Mouse (Mus musculus) hindbrain, embryonic 15.5 days (tissue): ENCODE results near the gene Hnf4a. TPM values are rescaled to one million over a fixed set of nuclear protein-coding genes. Genes with fewer than 3 reads are reported as not detected.

Experiments
- ATAC-seq: fragments of 200-750 bp; cut with Nextera tagmentation; 2 replicates; pipeline ENCODE4 v1.8.0; 2017; ENCODE audit warnings: low read depth, moderate number of reproducible peaks, moderate TSS enrichment; ENCODE audit not compliant: low FRiP score
- H3K27ac ChIP-seq: fragments of 300-500 bp; sonication (generic); replicated peaks from 2 replicates; pipeline ENCODE4 v1.5.1; 2015; ENCODE audit warnings: mild to moderate bottlenecking, inconsistent platforms
- H3K27me3 ChIP-seq: fragments of 300-500 bp; sonication (generic); 2 replicates; pipeline ENCODE4 v1.6.1; 2015; ENCODE audit warnings: control low read depth, inconsistent platforms
- H3K36me3 ChIP-seq: fragments of 300-500 bp; sonication (generic); 2 replicates; pipeline ENCODE4 v1.6.1; 2015; ENCODE audit warnings: control low read depth, inconsistent platforms
- H3K4me1 ChIP-seq: fragments of 300-500 bp; sonication (generic); replicated peaks from 2 replicates; pipeline ENCODE4 v1.6.1; 2015; ENCODE audit warnings: control low read depth, inconsistent platforms
- H3K4me2 ChIP-seq: fragments of 300-500 bp; sonication (generic); 2 replicates; pipeline ENCODE4 v1.6.1; 2015; ENCODE audit warnings: moderate library complexity, mild to moderate bottlenecking, inconsistent platforms
- H3K4me3 ChIP-seq: fragments of 300-500 bp; sonication (generic); 2 replicates; pipeline ENCODE4 v1.5.1; 2015; ENCODE audit warnings: mild to moderate bottlenecking, inconsistent platforms
- H3K9ac ChIP-seq: fragments of 300-500 bp; sonication (generic); 2 replicates; pipeline ENCODE4 v1.6.1; 2015; ENCODE audit warnings: inconsistent platforms
- H3K9me3 ChIP-seq: fragments of 300-500 bp; sonication (generic); 2 replicates; pipeline ENCODE4 v1.6.1; 2016; ENCODE audit warnings: control low read depth, inconsistent platforms
- WGBS: fragments of 180-500 bp; shearing (Covaris S2); methylation state at CpG from one replicate; pipeline ENCODE4 v1.1.7; 2015; 5-methylcytosine and 5-hydroxymethylcytosine counted together
- polyA plus RNA-seq: library from polyadenylated mRNA; unstranded; fragments of >200 nt; fragmentation: Nextera tagmentation; extraction: Ambion mirVana; gene quantifications from 2 replicates; pipeline ENCODE4 v1.2.1, GENCODE M21; 2015

Hnf4a gene
- polyA plus RNA-seq, 1 experiment from 2014 or later, result 0.17 TPM

DNA sequence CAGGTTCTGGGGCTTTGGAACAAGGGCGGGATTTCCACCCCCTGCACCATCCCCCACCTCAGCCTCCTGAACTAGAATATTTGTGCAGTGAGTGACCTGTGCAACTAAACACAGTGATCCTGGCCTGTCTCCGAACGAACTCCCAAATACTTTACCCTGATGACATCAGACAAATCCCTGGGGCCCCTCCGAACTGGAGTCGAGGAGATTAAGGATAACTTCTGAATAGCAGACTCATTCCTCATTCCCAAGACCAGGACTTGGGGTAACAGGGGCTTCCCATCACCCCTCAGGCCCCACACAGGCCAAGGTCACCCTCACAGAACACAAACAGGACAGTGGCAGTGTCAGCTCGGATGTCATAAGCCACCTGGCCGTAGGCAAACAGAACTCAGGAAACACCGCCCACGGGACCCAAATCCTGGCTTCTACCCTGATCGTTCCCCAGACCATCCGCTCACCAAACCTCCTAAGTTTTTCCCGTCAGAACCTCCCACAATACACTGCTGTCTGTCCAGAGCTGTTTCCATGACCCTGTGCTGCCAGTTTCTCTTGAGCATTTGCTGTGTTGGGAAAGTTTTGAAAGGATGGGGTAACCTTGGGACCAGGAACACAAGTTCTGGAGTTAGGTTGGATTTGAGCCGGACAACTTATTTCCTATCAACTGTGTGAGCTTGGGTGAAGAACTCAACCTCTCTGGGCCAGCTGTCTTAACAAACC, 32.9 kb downstream of the Hnf4a start:
- 89% methylated on average over 13 of the region's 13 CpGs for WGBS
- Histone ChIP-seq H3K27ac (no peak overlapping the region), H3K4me1 (peaks cover 4% of the 10 kb centered on the region), H3K4me3 (no peak overlapping the region), H3K36me3 (no peaks in the 10 kb centered on the region), H3K9me3 (no peaks in the 10 kb centered on the region), H3K9ac (no peak overlapping the region), H3K27me3 (no peaks in the 10 kb centered on the region), H3K4me2 (no peak overlapping the region)
- no peak for ATAC-seq

DNA sequence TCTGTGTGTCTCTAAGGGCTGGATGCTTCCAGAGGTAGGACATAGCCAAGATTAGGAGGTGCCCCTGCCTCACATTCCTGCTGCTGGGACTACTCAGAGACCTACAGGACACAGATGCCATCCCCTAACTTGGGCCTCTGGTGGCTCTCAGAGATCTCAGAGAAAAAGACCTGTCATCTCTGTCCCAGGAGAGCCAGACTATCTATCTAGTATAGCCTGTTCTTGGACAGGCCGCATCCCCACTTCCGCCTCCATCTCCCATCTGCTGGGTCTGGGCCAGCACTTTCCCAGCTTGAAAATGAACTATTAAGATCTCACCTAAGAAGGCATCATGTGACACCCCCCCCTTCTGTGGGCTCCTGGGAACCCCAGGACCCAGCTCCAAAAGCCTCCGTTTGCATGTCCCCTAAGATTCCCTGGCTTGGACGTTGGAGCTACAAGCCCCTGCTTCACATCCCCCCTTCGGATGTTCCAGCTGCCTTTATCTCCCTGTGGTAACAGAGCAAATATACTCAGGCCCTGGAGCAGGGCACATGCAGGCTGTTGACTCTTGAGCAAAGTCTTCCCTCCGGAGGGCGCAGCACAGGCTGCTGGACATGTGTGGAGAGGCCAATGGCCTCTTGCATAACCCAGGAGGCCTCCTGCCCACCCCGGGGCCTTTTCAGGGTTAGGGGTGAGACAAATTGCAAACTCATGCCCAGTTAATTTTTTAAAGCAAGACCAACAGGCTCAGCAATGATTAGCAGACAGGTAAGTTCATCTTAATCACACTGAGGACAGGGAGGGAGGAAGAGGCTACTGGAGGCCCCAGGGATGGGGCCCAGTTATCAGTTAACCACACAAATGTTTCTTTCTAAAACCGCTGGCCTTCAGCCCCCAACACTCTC, 33.9 kb downstream of the Hnf4a start:
- Histone ChIP-seq H3K36me3 (no peaks in the 10 kb centered on the region), H3K4me2 (no peak overlapping the region), H3K9me3 (no peaks in the 10 kb centered on the region), H3K9ac (no peak overlapping the region), H3K27me3 (no peaks in the 10 kb centered on the region), H3K4me1 (no peaks in the 10 kb centered on the region), H3K27ac (no peak overlapping the region), H3K4me3 (no peak overlapping the region)
- WGBS, result 84% methylated on average over 9 of the region's 9 CpGs
- ATAC-seq, result no peak

DNA sequence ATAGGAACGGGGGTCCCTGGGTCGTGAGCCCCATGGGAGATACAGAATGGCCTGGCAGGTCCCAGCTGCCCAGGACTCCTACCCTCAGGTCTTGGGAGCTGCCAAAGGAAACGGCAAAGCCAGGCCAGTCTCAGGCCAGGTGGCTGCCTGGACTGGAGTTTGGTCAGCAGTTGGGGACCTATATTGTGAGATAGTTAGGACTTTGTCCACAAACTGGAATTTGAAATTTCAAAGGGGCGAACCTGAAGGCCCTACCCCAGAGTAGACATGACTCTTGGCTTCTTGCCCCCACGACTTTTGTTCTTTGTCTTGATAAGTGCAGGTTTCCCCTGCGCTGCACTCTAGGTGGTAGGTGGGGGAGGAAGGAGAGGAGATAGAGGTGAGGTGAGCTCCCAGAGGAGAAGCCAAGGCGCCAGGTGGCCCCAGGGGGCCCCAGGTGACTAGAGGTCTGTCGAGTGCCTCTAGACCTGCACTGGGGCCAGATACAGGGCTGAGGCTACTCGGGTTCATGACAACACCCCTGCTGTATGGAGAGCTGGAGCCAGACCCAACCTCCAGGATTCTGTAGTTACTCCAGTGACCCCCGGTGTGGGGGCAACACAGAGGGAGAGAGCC, 35.1 kb downstream of the Hnf4a start:
- Histone ChIP-seq H3K36me3 (no peaks in the 10 kb centered on the region), H3K27ac (no peak overlapping the region), H3K9ac (no peak overlapping the region), H3K4me1 (no peaks in the 10 kb centered on the region), H3K4me3 (no peak overlapping the region), H3K4me2 (no peak overlapping the region), H3K27me3 (no peaks in the 10 kb centered on the region), H3K9me3 (no peaks in the 10 kb centered on the region)
- 83% methylated on average over 10 of the region's 10 CpGs for WGBS
- no peak for ATAC-seq

DNA sequence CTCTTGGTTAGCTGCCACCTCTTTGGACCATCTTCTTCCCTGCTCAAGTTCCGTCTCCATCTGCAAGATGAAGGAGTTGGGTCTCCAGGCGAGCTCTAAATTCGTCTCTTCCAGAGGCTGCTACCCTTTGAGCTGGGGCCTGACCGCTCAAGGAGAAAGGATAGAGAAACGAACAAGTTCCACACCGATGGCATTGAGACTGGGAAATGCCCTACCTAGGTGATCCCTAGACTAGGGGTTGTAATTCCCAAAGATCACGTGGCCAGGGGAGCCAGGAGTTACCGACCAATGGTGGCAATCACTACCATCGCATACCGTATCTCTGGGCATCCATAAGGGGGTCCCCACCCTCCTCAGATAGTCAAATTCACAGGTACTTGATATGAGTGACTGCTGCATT, 36.1 kb downstream of the Hnf4a start:
- no peaks in the 10 kb centered on the region for H3K27me3 ChIP-seq
- H3K9ac ChIP-seq, result no peak overlapping the region
- no peak overlapping the region for H3K4me2 ChIP-seq
- no peaks in the 10 kb centered on the region for H3K4me1 ChIP-seq
- no peaks in the 10 kb centered on the region for H3K36me3 ChIP-seq
- H3K27ac ChIP-seq, result no peak overlapping the region
- WGBS, result 92% methylated on average over 10 of the region's 10 CpGs
- ATAC-seq, result no peak
- H3K4me3 ChIP-seq, result no peak overlapping the region
- H3K9me3 ChIP-seq, result no peaks in the 10 kb centered on the region

DNA sequence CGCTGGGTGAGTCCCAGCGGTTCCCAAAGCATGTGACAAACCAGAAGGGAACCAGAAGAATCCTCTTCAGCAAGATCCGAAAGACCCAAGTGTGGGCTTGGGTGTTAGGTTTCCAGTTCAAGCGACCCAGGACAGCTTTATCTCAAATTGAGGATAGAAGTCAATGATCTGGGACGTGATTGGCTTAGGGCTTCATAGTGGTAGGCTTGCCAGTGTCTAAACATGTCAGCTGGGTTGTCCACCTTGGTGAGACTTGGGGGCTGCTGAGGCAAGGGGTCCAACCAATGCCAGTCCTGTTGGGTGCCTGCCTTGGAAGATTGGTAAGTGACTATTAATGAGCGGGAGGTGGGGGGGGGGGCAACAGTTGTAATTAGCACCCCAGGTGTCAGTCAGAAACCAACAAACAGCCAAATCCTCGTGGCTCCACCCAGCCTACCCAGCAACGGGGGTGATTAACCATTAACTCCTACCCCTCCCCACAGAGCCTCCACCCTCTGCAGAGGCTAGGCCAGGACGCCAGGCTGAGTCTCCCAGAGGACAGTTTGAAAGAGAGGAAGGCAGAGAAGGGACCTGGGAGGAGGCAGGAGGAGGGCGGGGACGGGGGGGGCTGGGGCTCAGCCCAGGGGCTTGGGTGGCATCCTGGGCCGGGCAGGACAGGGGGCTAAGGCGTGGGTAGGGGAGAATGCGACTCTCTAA, 40.2 kb downstream of the Hnf4a start:
- H3K4me1 ChIP-seq, result 0 out of 2 replicates have a peak, but pooled peaks cover 5% of the 10 kb centered on the region
- no peak for ATAC-seq
- H3K27me3 ChIP-seq, result no peaks in the 10 kb centered on the region
- WGBS, result 78% methylated on average over 14 of the region's 14 CpGs
- H3K4me2 ChIP-seq, result no peak overlapping the region
- H3K4me3 ChIP-seq, result no peak overlapping the region
- H3K27ac ChIP-seq, result no peak overlapping the region
- no peaks in the 10 kb centered on the region for H3K36me3 ChIP-seq
- H3K9ac ChIP-seq, result no peak overlapping the region
- no peaks in the 10 kb centered on the region for H3K9me3 ChIP-seq

DNA sequence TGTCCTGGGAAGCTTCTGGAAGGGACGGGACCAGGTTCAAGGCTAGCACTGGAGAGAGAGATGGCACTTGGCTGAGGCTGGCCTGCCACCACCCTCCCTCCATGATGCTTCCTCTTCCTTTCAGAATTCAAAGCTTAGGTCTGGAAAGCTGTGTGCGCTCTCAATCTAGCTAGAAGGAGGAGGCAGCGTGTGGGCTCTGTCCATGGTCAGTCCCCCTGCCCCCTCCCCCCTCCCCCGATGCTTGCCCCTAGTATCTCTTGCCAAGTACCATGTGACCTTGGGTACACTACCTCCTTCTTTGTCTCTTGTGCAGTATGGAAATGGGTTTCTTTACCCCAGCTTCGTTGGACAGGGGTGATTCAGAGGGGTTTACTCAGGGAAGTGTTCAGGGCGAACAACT, 42.2 kb downstream of the Hnf4a start:
- Histone ChIP-seq H3K4me2 (no peak overlapping the region), H3K9me3 (no peaks in the 10 kb centered on the region), H3K27ac (no peak overlapping the region), H3K9ac (no peak overlapping the region), H3K27me3 (no peaks in the 10 kb centered on the region), H3K4me1 (0 out of 2 replicates have a peak, but pooled peaks cover 5% of the 10 kb centered on the region), H3K36me3 (no peaks in the 10 kb centered on the region), H3K4me3 (no peak overlapping the region)
- 66% methylated on average over 6 of the region's 6 CpGs for WGBS
- no peak for ATAC-seq

DNA sequence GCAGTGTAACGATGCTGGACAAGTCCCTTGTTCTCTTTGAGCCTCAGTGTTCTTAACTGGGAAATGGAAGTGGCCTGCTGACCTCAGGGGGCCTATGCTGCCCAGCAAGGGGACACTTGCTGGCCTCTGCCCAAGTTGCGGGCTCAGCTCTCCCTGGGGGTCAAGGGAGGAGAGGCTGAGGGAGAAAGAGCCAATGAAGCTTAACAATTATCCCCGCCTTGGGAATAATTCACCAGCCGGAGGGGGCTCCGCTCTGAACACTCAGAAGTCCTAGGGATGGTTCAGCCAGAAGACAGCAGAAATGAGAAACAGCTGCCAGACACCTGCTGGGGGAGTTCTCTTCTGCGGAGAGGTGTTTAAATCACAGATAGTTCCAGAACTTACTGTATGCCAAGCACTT, 43.2 kb downstream of the Hnf4a start:
- H3K36me3 ChIP-seq, result no peaks in the 10 kb centered on the region
- no peaks in the 10 kb centered on the region for H3K27me3 ChIP-seq
- 0 out of 2 replicates have a peak, but pooled peaks cover 5% of the 10 kb centered on the region for H3K4me1 ChIP-seq
- H3K9me3 ChIP-seq, result no peaks in the 10 kb centered on the region
- WGBS, result 34% methylated on average over 6 of the region's 6 CpGs
- H3K9ac ChIP-seq, result no peak overlapping the region
- H3K4me3 ChIP-seq, result no peak overlapping the region
- no peak for ATAC-seq
- H3K4me2 ChIP-seq, result no peak overlapping the region
- H3K27ac ChIP-seq, result no peak overlapping the region

DNA sequence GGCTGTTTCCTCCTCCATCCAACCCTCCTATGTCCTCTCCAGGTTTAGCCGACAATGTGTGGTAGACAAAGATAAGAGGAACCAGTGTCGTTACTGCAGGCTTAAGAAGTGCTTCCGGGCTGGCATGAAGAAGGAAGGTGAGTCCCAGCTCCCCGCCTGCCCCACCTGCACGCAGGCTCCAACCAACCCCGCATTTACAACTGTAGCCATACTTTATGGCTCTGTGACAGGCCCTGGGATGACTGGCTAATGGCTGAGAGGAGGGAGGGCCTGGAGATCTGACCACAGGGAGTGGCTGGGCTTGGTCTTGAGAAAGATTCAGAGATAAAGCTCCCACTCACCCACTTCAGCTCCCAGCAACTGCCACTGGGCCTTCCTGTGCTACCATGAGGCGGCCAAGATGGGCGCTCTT, 45.9 kb downstream of the Hnf4a start:
- 0 out of 2 replicates have a peak, but pooled peaks cover 5% of the 10 kb centered on the region for H3K4me1 ChIP-seq
- no peak for ATAC-seq
- 81% methylated on average over 8 of the region's 8 CpGs for WGBS

DNA sequence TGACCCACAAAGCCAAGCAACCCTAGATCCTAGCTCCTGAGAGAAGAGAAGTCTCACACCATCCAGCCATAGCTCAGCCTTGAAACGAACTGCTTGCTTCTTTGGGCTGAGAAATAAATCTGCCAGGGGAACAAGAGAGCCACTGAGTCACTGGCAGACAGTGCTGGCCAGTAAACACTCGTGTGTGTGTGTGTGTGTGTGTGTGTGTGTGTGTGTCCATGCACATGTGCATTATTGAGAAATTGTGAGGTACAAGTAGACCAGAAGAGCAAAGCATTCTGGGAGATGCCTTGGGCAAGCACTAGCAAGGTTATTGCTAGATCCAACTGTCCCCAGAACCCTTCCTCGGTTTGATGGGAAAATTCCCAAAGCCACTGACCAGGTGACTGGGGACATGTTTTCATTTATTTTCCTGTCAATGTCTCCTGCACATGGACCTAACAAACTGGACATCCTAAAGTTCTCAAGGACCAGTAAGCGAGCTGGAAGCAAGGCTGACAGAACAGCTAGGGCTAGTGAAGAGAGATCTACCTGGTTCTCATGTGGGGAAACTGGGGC, 47.9 kb downstream of the Hnf4a start:
- Histone ChIP-seq H3K4me3 (no peak overlapping the region), H3K27ac (no peak overlapping the region), H3K9ac (no peak overlapping the region), H3K9me3 (no peaks in the 10 kb centered on the region), H3K27me3 (no peaks in the 10 kb centered on the region), H3K4me2 (no peak overlapping the region), H3K36me3 (no peaks in the 10 kb centered on the region), H3K4me1 (0 out of 2 replicates have a peak, but pooled peaks cover 5% of the 10 kb centered on the region)
- 83% methylated on average over 4 of the region's 4 CpGs for WGBS
- no peak for ATAC-seq

More for the DNA sequence above, 45.9 kb downstream of the Hnf4a start:
- Histone ChIP-seq H3K4me2 (no peak overlapping the region), H3K27me3 (no peaks in the 10 kb centered on the region), H3K36me3 (no peaks in the 10 kb centered on the region), H3K27ac (no peak overlapping the region), H3K4me3 (no peak overlapping the region), H3K9ac (no peak overlapping the region), H3K9me3 (no peaks in the 10 kb centered on the region)

DNA sequence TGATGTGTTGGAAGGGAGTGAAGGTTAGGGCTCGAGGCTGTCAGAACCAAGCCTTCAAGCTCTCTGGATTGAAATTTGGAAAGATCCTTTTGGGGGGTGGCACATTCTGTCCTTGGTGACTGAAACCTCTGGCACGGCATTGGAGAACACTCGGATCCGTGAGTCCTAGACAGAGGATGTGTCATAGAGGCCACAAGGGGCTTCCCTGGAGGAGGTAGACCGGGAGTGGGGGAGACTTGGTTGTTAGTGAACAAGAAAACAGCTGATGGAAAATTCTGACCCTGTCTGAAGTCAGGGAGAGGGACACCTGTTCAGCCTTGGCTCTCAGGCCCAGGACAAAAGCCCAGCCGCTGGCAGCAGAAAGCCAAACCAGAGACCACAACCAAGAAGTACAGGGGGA, 48.4 kb downstream of the Hnf4a start:
- no peak for ATAC-seq
- H3K4me3 ChIP-seq, result no peak overlapping the region
- 81% methylated on average over 6 of the region's 6 CpGs for WGBS
- 0 out of 2 replicates have a peak, but pooled peaks cover under 1% of the 10 kb centered on the region for H3K4me1 ChIP-seq
- H3K36me3 ChIP-seq, result no peaks in the 10 kb centered on the region
- H3K9me3 ChIP-seq, result no peaks in the 10 kb centered on the region
- no peak overlapping the region for H3K9ac ChIP-seq
- no peak overlapping the region for H3K27ac ChIP-seq
- no peaks in the 10 kb centered on the region for H3K27me3 ChIP-seq
- no peak overlapping the region for H3K4me2 ChIP-seq

DNA sequence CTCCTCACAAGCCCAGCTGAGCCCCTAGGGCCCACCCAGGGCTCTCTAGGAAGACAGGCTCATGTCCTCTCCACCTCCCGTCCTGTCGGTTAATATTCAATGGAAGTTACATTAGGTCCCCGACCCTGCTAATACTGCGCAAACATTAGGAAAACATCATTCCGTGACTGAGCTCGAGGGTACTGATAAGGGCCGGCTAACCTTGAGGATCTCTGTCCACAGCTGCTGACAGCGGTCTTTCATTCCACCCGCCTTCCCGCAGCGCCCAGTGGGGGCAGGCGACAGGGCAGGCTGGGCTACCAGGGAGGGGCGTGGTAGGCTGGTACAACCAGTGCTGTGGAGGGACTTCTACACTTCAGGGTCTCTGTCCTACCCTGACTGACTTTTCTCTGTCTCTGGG, 48.8 kb downstream of the Hnf4a start:
- Histone ChIP-seq H3K4me2 (no peak overlapping the region), H3K4me1 (no peaks in the 10 kb centered on the region), H3K4me3 (no peak overlapping the region), H3K9ac (no peak overlapping the region), H3K27ac (no peak overlapping the region), H3K36me3 (no peaks in the 10 kb centered on the region), H3K9me3 (no peaks in the 10 kb centered on the region), H3K27me3 (no peaks in the 10 kb centered on the region)
- 81% methylated on average over 13 of the region's 13 CpGs for WGBS
- ATAC-seq, result no peak
